Mouse (Mus musculus) olfactory bulb, adult 2 months (tissue): ENCODE results near the gene Paxbp1.

Experiments
- CTCF ChIP-seq: fragments of 200-500 bp; IDR thresholded peaks from 2 replicates; pipeline ENCODE4 v1.5.1; 2012; ENCODE audit warnings: low read depth, mild to moderate bottlenecking, low read length, moderate library complexity; ENCODE audit not compliant: insufficient read depth
- POLR2A ChIP-seq: fragments of 200-500 bp; IDR thresholded peaks from 2 replicates; pipeline ENCODE4 v1.6.1; 2012; ENCODE audit warnings: mild to moderate bottlenecking, low read depth, low read length, moderate library complexity; ENCODE audit not compliant: insufficient read depth

DNA sequence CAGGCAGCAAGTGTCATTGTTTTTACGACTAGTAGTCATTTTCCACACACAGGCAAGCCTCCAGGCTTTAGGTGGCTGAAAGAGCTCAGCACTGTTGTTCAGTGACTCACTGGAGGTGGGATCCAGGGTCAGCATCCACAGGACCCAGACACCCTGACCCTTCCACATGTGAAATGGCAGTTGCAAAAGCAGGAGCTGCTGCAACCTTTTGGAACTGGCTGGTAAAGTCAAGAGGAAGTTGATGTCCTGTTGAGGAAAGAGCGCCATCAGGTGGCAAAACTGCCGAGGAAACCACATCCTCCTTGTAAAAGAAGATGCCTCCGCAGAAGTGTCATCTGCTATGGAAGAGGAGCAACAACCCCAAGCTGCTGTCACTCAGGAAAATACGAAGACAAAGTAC lies 31.8 kb upstream of the Paxbp1 start:
- TF ChIP-seq CTCF (no peak), POLR2A (no peak)
